Mouse (Mus musculus) midbrain, embryonic 11.5 days (tissue): Measurements from ENCODE around the gene Gm3854. TPM values are rescaled to one million over a fixed set of nuclear protein-coding genes. Genes with fewer than 3 reads are reported as not detected.
A peak's percentile ranks its signal among the peaks of the same experiment; 100 is the strongest.

Experiments used
- ATAC-seq: fragments of 200-750 bp; cut with Nextera tagmentation; 2 replicates; pipeline ENCODE4 v1.8.0; 2017; ENCODE audit warnings: moderate TSS enrichment, moderate library complexity; ENCODE audit not compliant: low FRiP score
- DNase-seq: peaks from one replicate; pipeline ENCODE4 v3.0.0; 2015; ENCODE audit warnings: low spot score; ENCODE audit errors: missing footprints
- H3K27ac ChIP-seq: fragments of 300-500 bp; sonication (generic); 2 replicates; pipeline ENCODE4 v1.5.1; 2014; ENCODE audit warnings: low read depth, low read length
- H3K27me3 ChIP-seq: fragments of 300-500 bp; sonication (generic); 2 replicates; pipeline ENCODE4 v1.6.1; 2014; ENCODE audit warnings: mild to moderate bottlenecking, low read length, moderate library complexity, mixed read lengths; ENCODE audit not compliant: control insufficient read depth, insufficient read depth
- H3K36me3 ChIP-seq: fragments of 300-500 bp; sonication (generic); 2 replicates; pipeline ENCODE4 v1.6.1; 2014; ENCODE audit warnings: mild to moderate bottlenecking, low read length, moderate library complexity, mixed read lengths; ENCODE audit not compliant: control insufficient read depth, insufficient read depth
- H3K4me1 ChIP-seq: fragments of 300-500 bp; sonication (generic); 2 replicates; pipeline ENCODE4 v1.6.1; 2014; ENCODE audit warnings: low read length; ENCODE audit not compliant: control insufficient read depth, insufficient read depth
- H3K4me2 ChIP-seq: fragments of 300-500 bp; sonication (generic); 2 replicates; pipeline ENCODE4 v1.6.1; 2014; ENCODE audit warnings: mild to moderate bottlenecking, moderate library complexity
- H3K4me3 ChIP-seq: fragments of 300-500 bp; sonication (generic); 2 replicates; pipeline ENCODE4 v1.5.1; 2014; ENCODE audit warnings: low read depth, low read length
- H3K9ac ChIP-seq: fragments of 300-500 bp; sonication (generic); 2 replicates; pipeline ENCODE4 v1.6.1; 2014; ENCODE audit warnings: low read length
- H3K9me3 ChIP-seq: fragments of 300-500 bp; sonication (generic); 2 replicates; pipeline ENCODE4 v1.6.1; 2016; ENCODE audit warnings: low read length; ENCODE audit not compliant: control insufficient read depth
- WGBS: fragments of 180-500 bp; shearing (Covaris S2); extraction: QIAGEN DNeasy Blood & Tissue Kit; methylation state at CpG from one replicate; pipeline ENCODE4 v1.1.7; 2014; 5-methylcytosine and 5-hydroxymethylcytosine counted together
- polyA plus RNA-seq: library from polyadenylated mRNA; unstranded; fragments of >200 nt; fragmentation: Nextera tagmentation; extraction: Ambion mirVana; gene quantifications from 2 replicates; pipeline ENCODE4 v1.2.1, GENCODE M21; 2014

Gm3854 gene
- polyA plus RNA-seq, 1 experiment from 2014 or later = 2.5 TPM

DNA sequence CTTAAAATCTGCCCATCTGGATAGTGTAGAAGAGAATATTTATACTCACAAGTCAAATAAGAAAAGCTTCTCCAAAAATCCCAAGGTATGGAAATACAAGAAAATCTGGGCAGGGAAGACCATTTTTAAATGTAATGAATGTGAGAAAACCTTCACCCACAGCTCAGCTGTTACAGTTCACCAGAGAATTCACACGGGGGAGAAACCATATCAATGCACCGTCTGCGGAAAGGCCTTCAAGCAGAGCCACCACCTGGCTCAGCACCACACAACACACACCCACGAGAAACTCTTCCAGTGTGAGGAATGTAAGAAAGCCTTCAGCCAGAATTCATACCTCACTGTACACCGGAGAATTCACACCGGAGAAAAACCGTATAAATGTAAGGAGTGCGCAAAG, 34.9 kb downstream of the Gm3854 start:
- Histone ChIP-seq H3K36me3 (no peaks in the 10 kb centered on the region), H3K9ac (no peak overlapping the region), H3K4me3 (no peak overlapping the region), H3K4me2 (no peak overlapping the region), H3K27ac (no peak overlapping the region), H3K27me3 (no peaks in the 10 kb centered on the region), H3K9me3 (no peaks in the 10 kb centered on the region), H3K4me1 (peaks cover 6% of the 10 kb centered on the region)
- no peak for DNase-seq
- WGBS = 91% methylated on average over 8 of the region's 8 CpGs
- ATAC-seq = no peak

DNA sequence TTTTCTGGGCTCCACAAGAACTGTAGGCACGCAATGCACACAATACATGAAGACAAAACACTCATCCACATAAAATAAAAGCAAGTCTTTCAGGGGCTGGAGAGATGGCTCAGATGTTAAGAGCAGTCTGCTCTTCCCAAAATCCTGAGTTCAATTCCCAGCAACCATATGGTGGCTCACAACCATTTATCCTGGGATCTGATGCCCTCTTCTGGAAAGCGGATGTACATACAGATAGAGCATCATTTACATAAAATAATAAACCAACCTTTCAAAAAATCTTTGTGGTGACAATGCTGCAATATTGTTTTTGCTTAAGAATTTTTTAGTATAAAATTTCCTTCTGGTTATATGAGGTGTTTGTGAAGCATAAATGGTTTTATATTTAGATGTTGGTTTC, 37.9 kb downstream of the Gm3854 start:
- ATAC-seq = no peak
- Histone ChIP-seq H3K27me3 (no peaks in the 10 kb centered on the region), H3K9ac (no peak overlapping the region), H3K27ac (no peak overlapping the region), H3K4me3 (no peak overlapping the region), H3K9me3 (no peaks in the 10 kb centered on the region), H3K4me1 (peaks cover 10% of the 10 kb centered on the region), H3K4me2 (no peak overlapping the region), H3K36me3 (no peaks in the 10 kb centered on the region)
- DNase-seq = no peak
- 84% methylated on average over 2 of the region's 2 CpGs for WGBS

DNA sequence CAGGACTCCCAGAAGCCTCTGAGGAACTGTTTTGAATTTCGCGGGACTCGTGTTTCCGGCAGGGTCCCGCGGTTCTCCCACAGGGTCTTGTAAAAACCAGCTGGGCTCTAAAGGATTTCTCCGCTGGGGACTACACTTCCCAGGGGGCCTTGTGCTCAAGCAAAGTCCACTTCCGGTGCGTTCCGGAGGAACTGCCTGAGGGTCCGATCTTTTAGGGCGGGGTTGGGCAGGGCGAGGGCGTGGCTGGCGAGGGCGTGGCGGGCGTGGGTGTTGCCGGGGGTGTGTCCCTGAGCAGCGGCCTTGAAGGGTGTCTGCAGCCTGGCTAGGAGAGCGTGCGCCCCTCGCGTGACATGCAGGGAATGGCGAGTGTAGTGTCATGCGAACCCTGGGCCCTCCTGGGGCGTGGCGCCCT, 39.5 kb downstream of the Gm3854 start, which contains the start of gene Zfp28:
TSS of gene Zfp28 (plus strand) at position 252 of the 412 bp plus-strand sequence.
- peak within 1 kb of the TSS; percentile 59 for H3K4me3 ChIP-seq
- H3K36me3 ChIP-seq = no peaks in the 10 kb centered on the region
- H3K4me1 ChIP-seq = peaks cover 10% of the 10 kb centered on the region
- DNase-seq (peak; percentile 100), ATAC-seq (peak; percentile 98)
- WGBS = under 1% methylated on average over 28 of the region's 28 CpGs
- H3K9ac ChIP-seq = peak within 1 kb of the TSS; percentile 69
- H3K27me3 ChIP-seq = no peaks in the 10 kb centered on the region
- no peaks in the 10 kb centered on the region for H3K9me3 ChIP-seq
- peak within 1 kb of the TSS; percentile 73 for H3K4me2 ChIP-seq
- H3K27ac ChIP-seq = no peak within 1 kb of the TSS; the same call in 1 of the 2 replicates

DNA sequence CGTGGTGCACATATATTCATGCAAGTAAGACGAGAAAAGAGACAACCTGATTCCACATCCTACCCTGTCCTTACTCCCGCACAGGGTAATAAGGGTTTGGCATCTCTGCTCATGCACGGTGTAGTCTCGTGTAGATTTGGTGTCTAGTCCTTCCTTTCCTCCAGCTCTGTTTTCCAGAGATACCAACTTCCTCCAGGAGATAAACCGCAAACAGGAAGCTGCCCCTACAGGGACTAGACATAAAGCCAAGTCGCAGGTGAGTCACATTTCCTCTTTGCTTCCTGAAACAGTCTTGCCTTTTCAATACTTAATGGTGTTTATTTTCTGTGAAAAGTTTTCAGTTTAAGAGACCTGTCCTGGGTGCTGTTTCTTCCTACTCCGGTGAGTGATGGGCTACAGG, 40.5 kb downstream of the Gm3854 start:
- H3K9ac ChIP-seq = peak overlapping the region; percentile 69
- 77% methylated on average over 8 of the region's 8 CpGs for whole genome bisulfite sequencing
- ATAC-seq = no peak

DNA sequence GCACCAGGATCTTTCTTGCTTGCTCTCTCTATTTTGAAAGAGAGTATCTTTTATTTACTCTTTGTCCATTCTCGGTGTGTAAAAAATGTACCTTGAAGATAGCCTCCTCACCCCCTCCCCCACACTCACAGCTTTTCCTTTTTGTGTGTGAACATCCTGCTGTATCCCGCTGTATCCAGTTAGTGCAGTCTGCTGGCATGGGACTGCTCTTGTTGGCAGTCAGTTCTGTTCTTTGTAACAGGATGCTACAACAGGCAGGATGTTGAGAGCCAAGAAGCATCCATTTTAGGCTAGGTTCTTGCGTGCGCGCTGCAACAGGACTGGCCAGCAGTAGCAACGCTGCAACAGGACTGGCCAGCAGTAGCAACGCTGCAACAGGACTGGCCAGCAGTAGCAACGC, 43.4 kb downstream of the Gm3854 start:
- WGBS = 97% methylated on average over 7 of the region's 8 CpGs
- DNase-seq = no peak
- H3K4me2 ChIP-seq = no peak overlapping the region

More for the DNA sequence above, 40.5 kb downstream of the Gm3854 start:
- peaks cover 10% of the 10 kb centered on the region for H3K4me1 ChIP-seq
- no peaks in the 10 kb centered on the region for H3K27me3 ChIP-seq
- H3K4me2 ChIP-seq = peak overlapping the region; percentile 73
- H3K9me3 ChIP-seq = no peaks in the 10 kb centered on the region
- no peaks in the 10 kb centered on the region for H3K36me3 ChIP-seq
- DNase-seq = no peak
- H3K4me3 ChIP-seq = peak overlapping the region; percentile 59
- H3K27ac ChIP-seq = no peak overlapping the region

DNA sequence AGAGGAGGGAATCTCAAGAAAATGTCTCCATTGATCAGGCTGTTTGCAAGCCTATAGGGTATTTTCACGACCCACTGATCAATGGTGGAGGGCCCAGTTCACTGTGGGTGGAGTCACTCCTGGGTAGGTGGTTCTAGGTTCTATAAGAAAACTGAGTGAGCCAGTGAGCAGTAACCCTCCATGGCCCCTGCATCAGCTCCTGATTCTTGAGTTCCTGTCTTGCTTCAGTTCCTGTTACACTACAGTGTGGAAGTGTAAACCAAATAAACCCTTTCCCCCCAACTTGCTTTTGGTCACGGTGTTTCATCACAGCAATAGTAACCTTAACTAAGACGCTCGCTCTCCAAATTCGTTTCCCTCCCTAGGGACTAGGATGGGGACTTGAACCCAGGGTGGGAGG, 45.4 kb downstream of the Gm3854 start:
- Histone ChIP-seq H3K4me2 (no peak overlapping the region), H3K9ac (no peak overlapping the region), H3K4me3 (no peak overlapping the region), H3K9me3 (no peaks in the 10 kb centered on the region), H3K36me3 (peaks cover 10% of the 10 kb centered on the region), H3K4me1 (peaks cover under 1% of the 10 kb centered on the region; the same call in 1 of the 2 replicates), H3K27ac (no peak overlapping the region), H3K27me3 (no peaks in the 10 kb centered on the region)
- WGBS = 89% methylated on average over 5 of the region's 5 CpGs
- no peak for DNase-seq
- no peak for ATAC-seq

More for the DNA sequence above, 43.4 kb downstream of the Gm3854 start:
- H3K27ac ChIP-seq = no peak overlapping the region
- no peak for ATAC-seq
- H3K9me3 ChIP-seq = no peaks in the 10 kb centered on the region
- peaks cover 10% of the 10 kb centered on the region for H3K4me1 ChIP-seq
- H3K36me3 ChIP-seq = peaks cover 7% of the 10 kb centered on the region
- no peaks in the 10 kb centered on the region for H3K27me3 ChIP-seq
- no peak overlapping the region for H3K9ac ChIP-seq
- no peak overlapping the region for H3K4me3 ChIP-seq

DNA sequence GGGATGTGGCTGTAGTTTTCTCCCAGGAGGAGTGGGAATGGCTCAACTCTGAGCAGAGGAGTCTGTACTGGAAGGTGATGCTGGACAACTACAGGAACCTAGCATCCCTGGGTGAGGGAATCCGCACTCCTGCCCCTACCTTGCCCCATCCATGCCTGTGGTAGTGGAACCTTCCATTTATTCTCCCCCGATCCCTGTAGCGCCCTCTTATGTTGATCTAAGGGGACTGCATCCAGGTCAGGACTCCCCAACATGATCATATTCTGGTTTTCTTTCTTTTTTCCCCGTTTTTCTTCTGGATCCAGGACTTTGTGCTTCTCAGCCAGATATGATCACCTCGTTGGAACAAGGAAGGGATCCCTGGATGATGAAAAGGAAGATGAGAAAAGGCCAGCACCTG, 45.9 kb downstream of the Gm3854 start:
- Histone ChIP-seq H3K27me3 (no peaks in the 10 kb centered on the region), H3K4me3 (no peak overlapping the region), H3K27ac (no peak overlapping the region), H3K36me3 (peaks cover 11% of the 10 kb centered on the region), H3K9ac (no peak overlapping the region), H3K9me3 (no peaks in the 10 kb centered on the region), H3K4me1 (no peaks in the 10 kb centered on the region), H3K4me2 (no peak overlapping the region)
- 69% methylated on average over 5 of the region's 5 CpGs for WGBS
- DNase-seq (no peak), ATAC-seq (no peak)

DNA sequence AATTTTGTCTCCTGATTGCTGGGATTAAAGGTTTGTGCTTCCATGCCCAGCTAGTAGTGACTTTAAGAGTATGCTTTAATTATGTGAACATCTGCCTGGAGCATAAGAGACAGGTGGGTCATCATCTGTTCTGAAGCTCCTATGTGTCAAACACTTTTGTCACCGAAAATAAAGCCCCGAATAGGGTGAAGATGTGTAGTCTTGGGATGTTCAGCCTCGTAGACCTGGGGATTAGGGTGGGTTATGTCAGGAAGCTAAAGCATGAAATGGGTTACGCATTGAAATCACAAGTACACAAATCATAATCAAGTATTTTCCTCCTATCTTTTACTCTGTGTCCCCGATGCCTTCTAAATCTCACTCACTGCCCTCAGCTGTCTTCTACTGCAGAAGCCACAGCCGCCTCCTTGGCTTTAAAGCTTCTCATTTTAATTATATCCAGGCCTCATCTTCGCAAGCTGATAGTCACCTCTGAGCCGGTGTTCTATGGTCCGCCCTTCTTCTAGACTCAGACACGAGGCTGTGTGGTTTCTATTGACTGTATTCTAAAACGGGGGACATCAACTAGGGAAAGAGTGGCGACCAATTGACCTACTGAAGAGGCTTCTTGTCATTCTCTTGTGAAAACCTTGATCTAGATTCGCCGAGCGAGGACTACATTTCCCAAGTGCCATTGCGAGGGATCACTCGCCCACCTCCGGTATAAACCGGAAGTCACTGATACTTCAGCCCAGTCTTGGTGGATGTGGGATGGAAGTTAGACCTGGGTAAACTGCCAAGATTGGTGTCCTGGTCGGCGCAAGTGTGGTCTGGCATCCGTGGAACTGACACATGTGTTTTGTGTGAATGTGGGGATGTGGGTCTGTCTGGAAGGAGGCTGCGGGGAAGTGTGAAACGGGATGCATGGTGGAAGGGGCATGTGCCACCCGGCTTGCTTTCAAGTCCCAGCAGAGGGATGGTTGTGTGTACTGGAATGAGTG, 54.7 kb downstream of the Gm3854 start, which contains the start of gene Smim17:
TSS of gene Smim17 (plus strand) at position 720 of the 980 bp plus-strand sequence.
- Histone ChIP-seq H3K4me2 (peak within 1 kb of the TSS; percentile 68), H3K9me3 (no peaks in the 10 kb centered on the region), H3K36me3 (peaks cover 5% of the 10 kb centered on the region; the same call in 1 of the 2 replicates), H3K27me3 (no peaks in the 10 kb centered on the region), H3K27ac (no peak within 1 kb of the TSS), H3K9ac (peak within 1 kb of the TSS; percentile 71), H3K4me1 (peaks cover 2% of the 10 kb centered on the region; the same call in 1 of the 2 replicates), H3K4me3 (peak within 1 kb of the TSS; percentile 51)
- peak; percentile 92 for DNase-seq
- ATAC-seq = peak; percentile 95
- WGBS = 28% methylated on average over 25 of the region's 25 CpGs
